Mouse (Mus musculus) adrenal gland, postnatal 0 days (tissue): ENCODE data around the gene Atg13. TPM values are rescaled to one million over a fixed set of nuclear protein-coding genes. Genes with fewer than 3 reads are reported as not detected.

Source experiments
- polyA plus RNA-seq: library from polyadenylated mRNA; unstranded; fragments of >200 nt; fragmentation: Nextera tagmentation; extraction: Ambion mirVana; gene quantifications from 2 replicates; pipeline ENCODE4 v1.2.1, GENCODE M21; 2015

The Atg13 gene
- 28.0 and 45.7 TPM in 2 replicates for polyA plus RNA-seq

GRCm38 (mm10) chr2:91710272-91711234, at the start of gene Atg13, which contains the start of gene Harbi1:
Gene Atg13 (minus strand): TSS chr2:91710576.
Gene Harbi1 (plus strand): TSS chr2:91710852.

GRCm38 (mm10) chr2:91729971-91730821, 19.8 kb upstream of the Atg13 start, which contains the start of gene Ambra1:
Gene Ambra1 (plus strand): TSS chr2:91730134.

GRCm38 (mm10) chr2:91649553-91650359, 60.6 kb downstream of the Atg13 start, which contains the start of the genes Zfp408 and Arhgap1:
Gene Zfp408 (minus strand): TSS chr2:91649791.
Gene Arhgap1 (plus strand): TSS chr2:91649860.

GRCm38 (mm10) chr2:91636229-91636628, 74.1 kb downstream of the Atg13 start, which contains the start of gene F2:
Gene F2 (minus strand): TSS chr2:91636414.

Other genes with a start within 250 kb of the Atg13 start
- gene Ckap5, start 183.8 kb downstream of the Atg13 start, polyA plus RNA-seq: 27.9 and 33.4 TPM in 2 replicates
- gene F2, start 74.2 kb downstream of the Atg13 start, polyA plus RNA-seq: 26.8 and 30.9 TPM in 2 replicates
- 5.7 and 7.9 TPM in 2 replicates for gene Zfp408, start 60.8 kb downstream of the Atg13 start, polyA plus RNA-seq
- gene Arhgap1, start 60.7 kb downstream of the Atg13 start, polyA plus RNA-seq: 74.1 and 82.4 TPM in 2 replicates
- gene Harbi1, start 276 bp upstream of the Atg13 start, polyA plus RNA-seq: 12.4 and 16.2 TPM in 2 replicates
- gene Ambra1, start 19.6 kb upstream of the Atg13 start, polyA plus RNA-seq: 7.8 and 9.5 TPM in 2 replicates
- 0.28 and 0.30 TPM in 2 replicates for gene Chrm4, start 216.7 kb upstream of the Atg13 start, polyA plus RNA-seq
- 146 and 193 TPM in 2 replicates for gene Mdk, start 221.7 kb upstream of the Atg13 start, polyA plus RNA-seq
- 0.17 and 0.30 TPM in 2 replicates for gene Gm9821, start 235.1 kb upstream of the Atg13 start, polyA plus RNA-seq